Mouse (Mus musculus) testis, adult 2 months (tissue): ENCODE data around the gene Prdm13.

Experiments used
- CTCF ChIP-seq: fragments of 200-500 bp; IDR thresholded peaks from 2 replicates; pipeline ENCODE4 v1.5.1; 2012; ENCODE audit warnings: low read depth, mild to moderate bottlenecking, inconsistent platforms, low read length, moderate library complexity; ENCODE audit not compliant: control insufficient read depth, insufficient read depth, insufficient replicate concordance
- POLR2A ChIP-seq: fragments of 200-500 bp; IDR thresholded peaks from 2 replicates; pipeline ENCODE4 v1.6.1; 2012; ENCODE audit warnings: low read depth, mild to moderate bottlenecking, inconsistent platforms, low read length, moderate library complexity; ENCODE audit not compliant: control insufficient read depth

GRCm38 (mm10) chr4:21722752-21723334 is 37.1 kb upstream of the Prdm13 start:
- TF ChIP-seq POLR2A (no peak), CTCF (no peak)
